Mouse (Mus musculus) G1E (cell line): ENCODE results near the gene Zfp36l2. TPM values are rescaled to one million over a fixed set of nuclear protein-coding genes. Genes with fewer than 3 reads are reported as not detected.

Experiments
- ATAC-seq: 2 replicates; pipeline ENCODE4 v1.8.0; 2016; ENCODE audit warnings: mild to moderate bottlenecking; ENCODE audit not compliant: insufficient number of reproducible peaks, poor library complexity, low FRiP score, severe bottlenecking; ENCODE audit errors: extremely low read depth
- DNase-seq: peaks from one replicate; pipeline ENCODE4 v3.0.0; 2012; ENCODE audit warnings: low spot score
- H3K27me3 ChIP-seq: 2 replicates; pipeline ENCODE4 v1.6.1; 2012; ENCODE audit warnings: mild to moderate bottlenecking, low read length, inconsistent platforms; ENCODE audit not compliant: insufficient read depth
- H3K36me3 ChIP-seq: replicated peaks from 2 replicates; pipeline ENCODE3; 2012; ENCODE audit warnings: mild to moderate bottlenecking, inconsistent platforms
- H3K4me1 ChIP-seq: 2 replicates; pipeline ENCODE4 v1.6.1; 2012; ENCODE audit warnings: low read depth, low read length, inconsistent platforms, mixed read lengths; ENCODE audit not compliant: insufficient read depth
- H3K4me3 ChIP-seq: 2 replicates; pipeline ENCODE4 v1.5.1; 2012; ENCODE audit warnings: low read depth, mild to moderate bottlenecking, inconsistent platforms, low read length, moderate library complexity, mixed read lengths
- H3K9me3 ChIP-seq: replicated peaks from 2 replicates; pipeline ENCODE4 v1.6.1; 2012; ENCODE audit warnings: inconsistent platforms
- CTCF ChIP-seq: IDR thresholded peaks from 2 replicates; pipeline ENCODE4 v1.5.1; 2012; ENCODE audit warnings: low read depth, low read length, inconsistent platforms, mixed read lengths
- GATA1 ChIP-seq: IDR thresholded peaks from 2 replicates; pipeline ENCODE4 v1.6.1; 2012; ENCODE audit warnings: borderline replicate concordance, low read length, inconsistent platforms, mixed read lengths
- GATA2 ChIP-seq: IDR thresholded peaks from 2 replicates; pipeline ENCODE4 v1.6.1; 2012; ENCODE audit warnings: low read depth, low read length, inconsistent platforms, borderline replicate concordance
- POLR2AphosphoS5 ChIP-seq: IDR thresholded peaks from 2 replicates; pipeline ENCODE4 v1.6.1; 2012; ENCODE audit warnings: low read depth, low read length, inconsistent platforms; ENCODE audit not compliant: insufficient replicate concordance
- TAL1 ChIP-seq: conservative IDR thresholded peaks from 2 replicates; pipeline ENCODE4 v1.6.1; 2012; ENCODE audit warnings: low read depth, low read length, inconsistent platforms, mixed read lengths
- polyA plus RNA-seq: library from polyadenylated mRNA; stranded (reverse); fragments of >175 nt; gene quantifications from 2 replicates; pipeline ENCODE4 v1.2.3, GENCODE M21; 2012
- total RNA-seq, 2 experiments: library from RNA; stranded (forward) in 1 of 2; stranded (reverse) in 1 of 2; fragments of 200-1000 nt in 1 of 2; fragments of >200 nt in 1 of 2; fragmentation: Nextera tagmentation in 1 of 2; gene quantifications; 2 replicates each; pipeline ENCODE4 v1.2.3; 2014 to 2017

Zfp36l2 gene
- total and polyA plus RNA-seq, 3 experiments, result 112 to 884 (median 417) TPM

DNA sequence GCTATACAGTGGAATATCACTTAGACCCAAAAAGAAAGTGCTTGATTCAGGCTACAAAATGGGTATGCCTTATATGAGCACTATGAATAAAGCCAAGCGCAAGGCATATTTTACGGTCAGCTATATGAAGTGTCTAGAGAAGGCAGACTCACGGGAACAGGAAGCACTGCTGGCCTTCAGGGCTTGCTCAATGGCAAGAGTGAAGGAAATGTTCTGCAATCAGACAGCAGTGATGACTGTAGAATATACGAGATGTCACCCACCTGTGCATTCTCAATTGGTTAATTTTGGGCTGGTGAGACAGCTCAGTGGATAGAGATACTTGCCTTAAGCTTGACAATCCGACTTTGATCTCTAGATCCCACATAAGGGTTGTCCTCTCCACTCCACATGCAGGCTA lies 13.4 kb upstream of the Zfp36l2 start:
- no peak overlapping the region for H3K4me3 ChIP-seq
- no peaks in the 10 kb centered on the region for H3K27me3 ChIP-seq
- H3K36me3 ChIP-seq, result peaks cover 73% of the 10 kb centered on the region
- no peak for ATAC-seq
- no peak for TF ChIP-seq POLR2AphosphoS5
- TF ChIP-seq GATA1, result no peak
- no peak for TF ChIP-seq GATA2
- no peak for TF ChIP-seq TAL1
- no peak for TF ChIP-seq CTCF
- H3K9me3 ChIP-seq, result no peaks in the 10 kb centered on the region
- H3K4me1 ChIP-seq, result peaks cover 7% of the 10 kb centered on the region
- DNase-seq, result no peak

- H3K4me1 ChIP-seq, result peaks cover 16% of the 10 kb centered on the region
- DNase-seq (no peak), ATAC-seq (no peak)
- H3K36me3 ChIP-seq, result peaks cover 76% of the 10 kb centered on the region
- no peaks in the 10 kb centered on the region for H3K9me3 ChIP-seq
- TF ChIP-seq GATA2 (no peak), TAL1 (no peak), POLR2AphosphoS5 (no peak), GATA1 (no peak), CTCF (no peak)
- H3K4me3 ChIP-seq, result no peak overlapping the region
- no peaks in the 10 kb centered on the region for H3K27me3 ChIP-seq
Measured at GRCm38 (mm10) chr17:84197912-84198344, 10.2 kb upstream of the Zfp36l2 start.

DNA sequence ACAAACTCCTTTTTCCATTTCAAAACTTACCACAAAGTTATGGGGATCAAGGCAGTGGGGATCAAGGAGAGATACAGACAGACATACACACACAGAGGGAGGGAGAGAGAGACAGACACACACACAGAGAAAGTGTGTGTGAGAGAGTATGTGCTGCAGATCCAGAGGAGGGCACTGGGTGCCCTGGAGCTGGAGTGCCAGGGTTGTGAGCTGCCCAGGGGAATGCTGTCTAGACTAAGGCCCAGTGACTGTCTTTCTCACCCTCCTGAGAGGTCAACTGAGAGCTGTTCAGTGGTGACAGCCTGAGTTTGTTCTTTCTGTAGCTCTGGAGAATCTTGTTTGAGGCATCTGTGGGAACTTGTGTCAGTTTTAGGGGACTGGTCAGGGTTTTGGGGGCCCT lies 8.6 kb upstream of the Zfp36l2 start:
- no peaks in the 10 kb centered on the region for H3K9me3 ChIP-seq
- DNase-seq (no peak), ATAC-seq (no peak)
- peaks cover 91% of the 10 kb centered on the region for H3K36me3 ChIP-seq
- no peak overlapping the region for H3K4me3 ChIP-seq
- H3K4me1 ChIP-seq, result peaks cover 16% of the 10 kb centered on the region
- TF ChIP-seq TAL1 (no peak), CTCF (no peak)
- no peaks in the 10 kb centered on the region for H3K27me3 ChIP-seq

DNA sequence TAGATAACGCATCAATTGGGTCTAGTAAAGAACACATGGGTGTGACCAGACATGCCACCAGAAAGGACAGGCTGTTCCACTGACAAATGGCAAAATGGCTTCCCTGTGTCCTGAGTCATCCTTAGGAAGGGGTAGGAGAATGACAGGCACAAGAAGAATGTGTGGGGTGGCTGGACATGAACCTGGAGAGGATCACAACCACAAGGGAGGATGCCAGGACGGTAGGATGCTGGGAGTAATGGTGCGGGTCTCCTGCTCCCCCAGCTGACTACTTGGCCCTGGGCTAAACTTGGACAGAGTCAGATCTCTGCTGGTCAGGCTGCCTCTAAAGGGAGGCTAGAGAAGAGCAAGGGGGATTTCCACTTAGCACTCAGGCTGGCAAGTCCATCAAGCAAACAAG lies 8.1 kb upstream of the Zfp36l2 start:
- H3K36me3 ChIP-seq, result peaks cover 91% of the 10 kb centered on the region
- DNase-seq (no peak), ATAC-seq (no peak)
- H3K4me1 ChIP-seq, result peaks cover 20% of the 10 kb centered on the region
- TF ChIP-seq CTCF (no peak), POLR2AphosphoS5 (no peak), GATA2 (no peak), GATA1 (no peak), TAL1 (no peak)
- H3K9me3 ChIP-seq, result no peaks in the 10 kb centered on the region
- H3K4me3 ChIP-seq, result no peak overlapping the region
- H3K27me3 ChIP-seq, result no peaks in the 10 kb centered on the region

DNA sequence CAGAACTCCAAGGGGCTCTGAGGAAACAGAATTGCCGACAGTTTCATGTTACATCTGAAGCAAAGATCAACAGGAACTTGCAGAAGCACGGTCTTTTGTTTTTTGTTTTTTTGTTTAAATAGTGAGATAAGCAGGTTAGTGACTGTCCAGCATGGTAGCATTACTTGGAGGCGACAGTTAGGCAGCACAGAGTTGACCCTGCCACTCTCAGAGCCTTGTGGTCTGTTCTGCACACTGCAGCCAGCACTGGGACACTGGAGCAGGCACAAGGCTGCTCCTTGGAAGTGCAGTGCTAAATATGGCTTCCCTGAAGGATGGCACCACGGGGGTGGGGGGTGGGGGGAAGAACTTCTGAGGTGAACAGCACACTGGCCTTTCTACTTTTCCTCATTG lies 7.3 kb upstream of the Zfp36l2 start:
- no peaks in the 10 kb centered on the region for H3K9me3 ChIP-seq
- DNase-seq, result no peak
- peaks cover 29% of the 10 kb centered on the region for H3K4me1 ChIP-seq
- TF ChIP-seq GATA2 (no peak), TAL1 (no peak), GATA1 (no peak), POLR2AphosphoS5 (no peak), CTCF (no peak)
- no peak for ATAC-seq
- H3K36me3 ChIP-seq, result peaks cover 91% of the 10 kb centered on the region
- no peak overlapping the region for H3K4me3 ChIP-seq
- no peaks in the 10 kb centered on the region for H3K27me3 ChIP-seq

GRCm38 (mm10) chr17:84194282-84195002 lies 6.7 kb upstream of the Zfp36l2 start:
- no peaks in the 10 kb centered on the region for H3K27me3 ChIP-seq
- TF ChIP-seq TAL1, result no peak
- no peak for TF ChIP-seq GATA1
- TF ChIP-seq POLR2AphosphoS5, result no peak
- TF ChIP-seq GATA2, result no peak
- TF ChIP-seq CTCF, result no peak
- no peaks in the 10 kb centered on the region for H3K9me3 ChIP-seq
- no peak overlapping the region for H3K4me3 ChIP-seq
- DNase-seq (no peak), ATAC-seq (no peak)
- H3K36me3 ChIP-seq, result peaks cover 91% of the 10 kb centered on the region
- peaks cover 34% of the 10 kb centered on the region for H3K4me1 ChIP-seq
